Mouse (Mus musculus) retina, postnatal 1 day (tissue): ENCODE data around the gene Vps11.
"Not testable (repeated sequence)": the region's sequence is repeated elsewhere in the genome, so short reads cannot be mapped to it uniquely, and the experiment has no call there.

Experiments
- DNase-seq: peaks from one replicate; pipeline ENCODE4 v3.0.0-alpha.2; 2012

Gene Vps11

DNA sequence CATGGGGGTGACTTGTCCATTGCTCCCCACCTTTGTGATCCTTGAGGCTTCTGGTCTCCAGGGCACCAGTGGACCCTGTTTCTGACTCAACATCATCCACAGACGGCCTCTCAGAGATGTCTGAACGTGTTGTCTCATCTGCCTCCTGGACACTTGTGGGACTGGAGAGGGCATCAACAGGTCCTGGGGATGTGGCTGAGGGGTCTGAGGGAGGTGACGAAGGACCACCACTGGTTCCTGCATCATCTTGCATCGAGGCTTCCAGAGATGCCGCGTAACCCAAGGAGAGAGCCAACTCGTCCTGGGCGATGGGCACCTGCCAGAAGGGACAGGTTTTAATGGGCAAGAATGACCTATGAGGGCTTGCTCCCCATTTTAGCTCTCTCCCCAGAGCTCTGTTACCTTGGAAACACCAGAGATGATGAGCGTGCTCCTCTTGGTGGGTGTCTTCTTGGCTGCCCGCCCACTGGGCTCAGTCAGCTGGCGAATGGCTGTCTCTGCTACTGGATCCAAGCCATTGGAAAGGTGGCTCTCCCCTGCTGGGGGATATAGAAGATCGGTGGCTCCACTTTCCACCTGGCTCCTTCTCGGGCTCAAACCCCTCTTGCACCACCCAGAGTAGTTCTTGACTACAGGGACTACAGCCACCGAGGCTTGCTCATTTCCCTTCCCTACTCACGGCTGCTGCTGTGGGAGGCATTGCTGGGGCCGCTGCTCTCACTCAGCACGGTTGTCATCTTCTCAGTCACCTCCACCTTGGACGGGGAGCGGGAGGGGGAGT lies 47.8 kb downstream of the Vps11 start:
- no peak for DNase-seq

DNA sequence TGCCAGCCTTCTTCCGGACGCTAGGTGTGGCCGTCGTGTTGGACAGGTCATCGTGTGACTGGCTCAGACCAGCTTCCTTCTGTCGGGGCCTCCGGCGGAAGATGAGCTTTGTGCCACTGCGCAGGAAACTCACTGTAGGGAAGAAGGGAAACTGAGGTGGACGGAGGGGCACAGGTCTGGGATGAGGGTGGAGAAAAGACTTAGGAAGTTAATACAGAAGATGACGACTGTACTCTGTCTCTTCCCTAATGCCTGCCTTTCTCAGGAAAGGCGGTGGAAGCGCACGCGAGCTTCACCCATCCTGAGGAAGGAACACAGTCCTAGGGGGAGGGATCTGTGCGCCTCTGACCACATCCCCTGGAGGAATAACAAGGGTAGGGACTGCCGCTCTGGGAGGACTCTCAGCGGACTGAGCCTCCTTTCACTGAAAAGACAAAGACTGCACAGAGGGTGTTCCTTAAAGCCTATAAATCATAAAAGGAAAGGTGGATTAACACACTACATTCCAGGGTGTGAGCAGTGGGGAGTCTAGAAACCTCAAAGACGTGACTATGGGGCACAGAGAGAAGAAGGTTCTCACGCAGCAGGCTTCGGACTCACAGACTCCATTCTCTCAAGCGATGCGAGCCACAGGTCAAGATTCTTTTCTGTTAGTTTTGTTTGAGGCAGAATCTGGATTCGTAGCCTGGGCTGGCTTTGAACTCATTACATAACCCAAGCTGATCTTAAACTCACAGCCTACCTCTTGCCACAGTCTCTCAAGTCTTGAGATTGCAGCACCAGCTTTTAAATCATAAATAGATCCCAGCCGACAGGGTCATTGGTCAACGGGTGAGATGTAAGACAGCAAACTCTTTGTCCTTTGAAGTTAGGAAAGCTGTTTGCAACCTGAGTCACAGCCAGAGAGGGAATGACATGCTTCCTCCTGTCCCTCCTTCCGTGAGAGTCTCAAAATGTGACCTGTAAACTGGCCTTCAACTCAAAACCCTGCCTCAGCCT lies 50.0 kb downstream of the Vps11 start:
- DNase-seq: no peak

DNA sequence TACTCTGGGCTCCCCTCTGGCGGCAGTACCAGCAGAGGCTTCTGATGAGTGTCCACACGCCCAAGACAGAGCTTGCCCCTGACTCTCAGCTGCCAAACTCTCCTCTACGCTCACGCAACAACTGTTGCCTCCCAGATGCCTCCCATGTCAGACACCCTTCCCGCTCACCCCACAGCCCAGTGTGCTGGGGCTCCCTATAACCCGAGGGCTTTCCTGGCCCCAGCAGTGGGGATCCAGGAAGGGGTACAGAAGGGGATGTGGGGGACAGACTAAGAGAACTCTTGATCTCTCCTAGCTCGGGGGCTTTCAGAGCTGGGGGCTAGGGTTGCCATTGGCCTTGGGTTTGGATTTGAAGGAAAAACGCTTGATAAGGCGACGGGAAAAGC lies 50.7 kb downstream of the Vps11 start:
- DNase-seq: no peak

DNA sequence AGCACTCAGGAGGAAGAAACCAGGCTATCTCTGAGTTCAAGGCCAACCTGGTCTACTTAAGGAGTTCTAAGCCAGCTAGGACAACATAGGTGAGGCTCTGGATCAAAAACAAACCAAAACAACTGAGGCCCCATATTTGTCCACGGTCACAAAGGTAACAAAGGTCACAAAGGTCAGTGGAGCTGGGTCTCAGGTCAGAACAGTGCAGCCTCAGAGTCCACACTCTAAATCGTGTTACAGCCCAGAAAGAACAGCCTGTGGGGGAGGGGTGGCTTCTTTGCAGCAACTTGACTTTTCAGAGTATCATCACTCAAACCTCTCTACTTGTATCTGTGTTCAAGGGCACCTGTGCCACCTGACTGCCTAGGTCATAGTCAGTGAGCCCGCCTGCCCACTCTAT lies 51.7 kb downstream of the Vps11 start:
- no peak for DNase-seq

DNA sequence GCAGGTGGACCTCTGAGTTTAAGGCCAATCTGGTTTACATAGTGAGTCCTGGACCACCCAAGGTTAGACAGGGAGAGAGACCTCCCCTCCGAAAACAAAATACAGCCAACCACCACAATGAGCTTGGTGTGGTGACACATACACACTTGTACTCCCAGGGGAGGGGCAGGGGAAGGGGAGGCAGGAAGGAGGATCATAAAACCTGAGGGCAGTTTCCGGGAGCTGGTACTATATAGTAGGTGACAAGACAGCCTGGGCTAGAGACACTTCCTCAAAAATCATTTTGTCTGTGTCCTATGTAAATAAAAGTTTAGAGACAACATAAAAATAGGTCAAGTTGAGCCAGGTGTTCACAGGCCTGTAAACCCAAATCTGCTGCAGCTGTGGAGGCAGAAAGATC lies 54.2 kb downstream of the Vps11 start:
- DNase-seq: no peak

DNA sequence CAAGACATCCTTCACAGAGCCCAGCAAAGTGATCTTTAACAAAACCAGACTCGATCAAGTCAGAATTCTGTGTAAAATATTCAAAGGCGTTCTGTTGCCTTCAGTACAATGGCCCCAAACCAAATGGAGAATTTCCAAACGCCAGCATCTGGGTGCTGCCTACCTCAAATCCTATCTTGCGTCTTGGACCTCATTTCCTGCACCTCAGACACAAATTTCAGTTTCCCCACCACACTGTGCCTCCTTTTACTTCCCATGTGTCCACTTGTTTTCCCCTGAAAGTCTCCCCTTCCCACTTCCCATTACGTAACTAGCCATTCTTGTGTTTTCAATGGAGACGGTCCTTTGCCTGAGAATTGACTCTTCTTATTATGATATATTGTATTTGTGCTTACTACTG lies 54.9 kb downstream of the Vps11 start:
- no peak for DNase-seq

DNA sequence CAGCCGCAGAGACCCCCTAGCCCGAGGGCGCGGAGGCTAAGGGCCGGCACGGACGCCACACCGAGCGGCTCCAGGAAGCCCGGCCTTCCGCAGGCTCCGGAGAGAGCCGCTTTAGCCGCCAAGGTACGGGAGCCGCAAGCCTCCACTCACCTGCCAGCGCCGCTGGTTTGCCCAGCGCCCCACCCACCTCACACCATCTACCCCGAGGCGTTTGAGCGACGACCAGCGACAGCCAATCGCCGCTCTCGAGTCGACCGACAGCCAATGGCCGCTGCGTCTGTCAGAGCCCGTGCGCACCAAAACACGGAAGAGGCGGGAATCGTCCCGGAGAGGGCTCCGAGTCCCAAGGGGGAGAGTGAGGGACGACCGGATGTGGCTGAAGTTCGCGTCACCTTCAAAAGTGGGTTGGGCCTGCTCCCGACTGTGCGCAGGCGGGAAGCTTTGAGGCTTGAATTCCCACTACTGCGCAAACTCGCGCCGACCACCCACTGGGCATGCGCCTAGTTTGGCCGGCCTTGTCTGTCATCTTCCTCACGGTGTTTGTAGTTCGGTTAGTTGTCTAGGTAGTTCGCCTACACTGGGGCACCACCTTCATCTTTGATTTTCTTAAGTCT lies 55.9 kb downstream of the Vps11 start, which contains the start of gene Hinfp:
Gene Hinfp, minus strand, starts transcription at position 206 of the 614 bp plus-strand sequence.
- DNase-seq: peak; percentile 100

DNA sequence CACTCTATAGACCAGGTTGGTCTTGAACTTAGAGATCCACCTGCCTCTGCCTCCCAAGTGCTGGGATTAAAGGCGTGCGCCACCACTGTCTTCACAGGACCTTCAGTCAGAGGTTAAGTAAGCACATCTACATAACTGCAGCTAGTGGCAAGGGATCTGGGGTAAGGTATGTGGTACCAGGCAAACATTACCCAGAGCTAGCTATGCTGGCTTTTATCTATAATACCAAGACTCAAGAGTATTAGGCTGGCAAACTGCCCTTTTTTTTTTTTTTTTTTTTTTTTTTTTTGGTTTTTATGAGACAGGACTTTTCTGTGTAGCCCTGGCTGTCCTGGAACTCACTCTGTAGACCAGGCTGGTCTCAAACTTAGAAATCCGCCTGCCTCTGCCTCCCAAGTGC lies 61.5 kb downstream of the Vps11 start:
- not testable (repeated sequence) for DNase-seq
